Mouse (Mus musculus) neutrophil, adult 5-6 weeks (primary cell): ENCODE measurements at regions not wholly inside any gene's neighbourhood (a gene's known extent, or its start where the extent isn't known, plus 50 kb on each side); places are given as distances from the start of the nearest gene placed in this dataset.
"Not testable (repeated sequence)": the region's sequence is repeated elsewhere in the genome, so short reads cannot be mapped to it uniquely, and the experiment has no call there.

Experiments used
- ATAC-seq: fragments of 151-379, 151-347 bp; 2 replicates; pipeline ENCODE4 v1.8.0; 2017; ENCODE audit warnings: mild to moderate bottlenecking, moderate TSS enrichment; ENCODE audit not compliant: insufficient number of reproducible peaks, poor library complexity, low FRiP score, severe bottlenecking; ENCODE audit errors: extremely low read depth

- ATAC-seq, result no peak
These were observed 94.6 kb upstream of the Map3k1 start for GRCm38 (mm10) chr13:111903361-111903760.

- ATAC-seq, result no peak
These were observed 95.1 kb upstream of the Map3k1 start for GRCm38 (mm10) chr13:111903931-111904330.

- ATAC-seq, result no peak
These were observed 95.9 kb upstream of the Map3k1 start for GRCm38 (mm10) chr13:111904616-111905212.

GRCm38 (mm10) chr13:111905213-111905701 is 96.5 kb upstream of the Map3k1 start:
- ATAC-seq, result no peak

- no peak for ATAC-seq
These were observed 102.3 kb upstream of the Map3k1 start for GRCm38 (mm10) chr13:111911071-111911470.

GRCm38 (mm10) chr13:111911661-111912312 is 103.0 kb upstream of the Map3k1 start:
- no peak for ATAC-seq

GRCm38 (mm10) chr13:111914348-111914913 is 105.6 kb upstream of the Map3k1 start:
- no peak for ATAC-seq

- not testable (repeated sequence) for ATAC-seq
These were observed 110.6 kb upstream of the Map3k1 start for GRCm38 (mm10) chr13:111919417-111919816.

- ATAC-seq, result no peak
These were observed 111.7 kb upstream of the Map3k1 start for GRCm38 (mm10) chr13:111920534-111920933.

GRCm38 (mm10) chr13:111921142-111922035 is 112.6 kb upstream of the Map3k1 start:
- ATAC-seq, result no peak

GRCm38 (mm10) chr13:111925349-111925748 is 116.6 kb upstream of the Map3k1 start:
- no peak for ATAC-seq

- no peak for ATAC-seq
These were observed 118.0 kb upstream of the Map3k1 start for GRCm38 (mm10) chr13:111926801-111927200.

GRCm38 (mm10) chr13:111927489-111927888 is 118.7 kb upstream of the Map3k1 start:
- ATAC-seq, result no peak

GRCm38 (mm10) chr13:111928636-111929544 is 120.1 kb upstream of the Map3k1 start:
- no peak for ATAC-seq

GRCm38 (mm10) chr13:111929908-111930307 is 121.1 kb upstream of the Map3k1 start:
- peak; percentile 84; the same call in 1 of the 2 replicates for ATAC-seq

GRCm38 (mm10) chr13:111932464-111932863 is 123.7 kb upstream of the Map3k1 start:
- ATAC-seq, result no peak

- no peak for ATAC-seq
These were observed 124.9 kb upstream of the Map3k1 start for GRCm38 (mm10) chr13:111933526-111934240.

GRCm38 (mm10) chr13:111935721-111936080 is 126.9 kb upstream of the Map3k1 start:
- no peak for ATAC-seq
